Mouse (Mus musculus) hindbrain, embryonic 13.5 days (tissue): ENCODE measurements at regions not wholly inside any gene's neighbourhood (a gene's known extent, or its start where the extent isn't known, plus 50 kb on each side); places are given as distances from the start of the nearest gene placed in this dataset.

Experiments used
- ATAC-seq: fragments of 200-750 bp; cut with Nextera tagmentation; 2 replicates; pipeline ENCODE4 v1.8.0; 2017; ENCODE audit warnings: moderate TSS enrichment; ENCODE audit not compliant: low FRiP score
- H3K27ac ChIP-seq: fragments of 300-500 bp; sonication (generic); 2 replicates; pipeline ENCODE4 v1.5.1; 2015; ENCODE audit warnings: inconsistent platforms, mild to moderate bottlenecking, moderate library complexity
- H3K27me3 ChIP-seq: fragments of 300-500 bp; sonication (generic); 2 replicates; pipeline ENCODE4 v1.6.1; 2015; ENCODE audit warnings: mild to moderate bottlenecking, inconsistent platforms
- H3K36me3 ChIP-seq: fragments of 300-500 bp; sonication (generic); 2 replicates; pipeline ENCODE4 v1.6.1; 2015; ENCODE audit warnings: mild to moderate bottlenecking, inconsistent platforms
- H3K4me1 ChIP-seq: fragments of 300-500 bp; sonication (generic); replicated peaks from 2 replicates; pipeline ENCODE4 v1.6.1; 2015; ENCODE audit warnings: inconsistent platforms
- H3K4me2 ChIP-seq: fragments of 300-500 bp; sonication (generic); 2 replicates; pipeline ENCODE4 v1.6.1; 2015; ENCODE audit warnings: inconsistent platforms, mild to moderate bottlenecking, moderate library complexity
- H3K4me3 ChIP-seq: fragments of 300-500 bp; sonication (generic); 2 replicates; pipeline ENCODE4 v1.5.1; 2015; ENCODE audit warnings: mild to moderate bottlenecking, inconsistent platforms
- H3K9ac ChIP-seq: fragments of 300-500 bp; sonication (generic); 2 replicates; pipeline ENCODE4 v1.6.1; 2015; ENCODE audit warnings: mild to moderate bottlenecking, inconsistent platforms
- H3K9me3 ChIP-seq: fragments of 300-500 bp; sonication (generic); 2 replicates; pipeline ENCODE4 v1.6.1; 2016; ENCODE audit warnings: inconsistent platforms
- WGBS: fragments of 180-500 bp; shearing (Covaris S2); methylation state at CpG from one replicate; pipeline ENCODE4 v1.1.7; 2015; 5-methylcytosine and 5-hydroxymethylcytosine counted together

GRCm38 (mm10) chr3:133626442-133626841 is 81.5 kb upstream of the Tet2 start:
- no peaks in the 10 kb centered on the region for H3K4me1 ChIP-seq
- H3K4me3 ChIP-seq, result no peak overlapping the region
- H3K9me3 ChIP-seq, result no peaks in the 10 kb centered on the region
- ATAC-seq, result no peak
- WGBS, result 80% methylated on average over 1 of the region's 1 CpGs
- no peaks in the 10 kb centered on the region for H3K27me3 ChIP-seq
- H3K36me3 ChIP-seq, result no peaks in the 10 kb centered on the region
- no peak overlapping the region for H3K27ac ChIP-seq
- no peak overlapping the region for H3K4me2 ChIP-seq
- no peak overlapping the region for H3K9ac ChIP-seq

- Histone ChIP-seq H3K27ac (no peak overlapping the region), H3K36me3 (no peaks in the 10 kb centered on the region), H3K4me2 (no peak overlapping the region), H3K4me1 (no peaks in the 10 kb centered on the region), H3K9me3 (no peaks in the 10 kb centered on the region), H3K9ac (no peak overlapping the region), H3K4me3 (no peak overlapping the region), H3K27me3 (no peaks in the 10 kb centered on the region)
- WGBS, result 88% methylated on average over 3 of the region's 3 CpGs
- no peak for ATAC-seq
Observed at GRCm38 (mm10) chr3:133627116-133627844, 82.3 kb upstream of the Tet2 start.

GRCm38 (mm10) chr3:133634306-133634705 is 89.4 kb upstream of the Tet2 start:
- H3K9ac ChIP-seq, result no peak overlapping the region
- H3K36me3 ChIP-seq, result no peaks in the 10 kb centered on the region
- ATAC-seq, result no peak
- no peak overlapping the region for H3K27ac ChIP-seq
- no peak overlapping the region for H3K4me3 ChIP-seq
- H3K27me3 ChIP-seq, result no peaks in the 10 kb centered on the region
- H3K9me3 ChIP-seq, result no peaks in the 10 kb centered on the region
- no peak overlapping the region for H3K4me2 ChIP-seq
- no peaks in the 10 kb centered on the region for H3K4me1 ChIP-seq
- WGBS, result 95% methylated on average over 5 of the region's 5 CpGs

- H3K9me3 ChIP-seq, result no peaks in the 10 kb centered on the region
- 97% methylated on average over 1 of the region's 1 CpGs for WGBS
Observed at GRCm38 (mm10) chr3:133645604-133646003, 100.7 kb upstream of the Tet2 start.

GRCm38 (mm10) chr3:133646449-133647059 is 101.6 kb upstream of the Tet2 start:
- peak; percentile 73 for ATAC-seq
- no peak overlapping the region for H3K9ac ChIP-seq
- peak overlapping the region; percentile 46; the same call in 1 of the 2 replicates for H3K27ac ChIP-seq
- peaks cover 9% of the 10 kb centered on the region for H3K4me1 ChIP-seq
- no peak overlapping the region for H3K4me3 ChIP-seq
- H3K4me2 ChIP-seq, result peak overlapping the region; percentile 35
- no peaks in the 10 kb centered on the region for H3K36me3 ChIP-seq
- no peaks in the 10 kb centered on the region for H3K27me3 ChIP-seq
- 37% methylated on average over 7 of the region's 7 CpGs for WGBS
- H3K9me3 ChIP-seq, result no peaks in the 10 kb centered on the region

More at GRCm38 (mm10) chr3:133645604-133646003, 100.7 kb upstream of the Tet2 start:
- Histone ChIP-seq H3K27ac (no peak overlapping the region), H3K27me3 (no peaks in the 10 kb centered on the region), H3K4me3 (no peak overlapping the region), H3K9ac (no peak overlapping the region), H3K4me1 (peaks cover 9% of the 10 kb centered on the region), H3K36me3 (no peaks in the 10 kb centered on the region), H3K4me2 (no peak overlapping the region)
- ATAC-seq, result no peak

- Histone ChIP-seq H3K27me3 (no peaks in the 10 kb centered on the region), H3K4me1 (peaks cover 9% of the 10 kb centered on the region), H3K9me3 (no peaks in the 10 kb centered on the region), H3K4me3 (no peak overlapping the region), H3K4me2 (no peak overlapping the region), H3K9ac (no peak overlapping the region), H3K27ac (no peak overlapping the region), H3K36me3 (no peaks in the 10 kb centered on the region)
- ATAC-seq, result no peak
Observed at GRCm38 (mm10) chr3:133650025-133650424, 105.1 kb upstream of the Tet2 start.

- no peak overlapping the region for H3K4me2 ChIP-seq
- no peaks in the 10 kb centered on the region for H3K36me3 ChIP-seq
- no peak overlapping the region for H3K4me3 ChIP-seq
- WGBS, result 82% methylated on average over 4 of the region's 4 CpGs
- H3K9me3 ChIP-seq, result no peaks in the 10 kb centered on the region
- no peaks in the 10 kb centered on the region; the same call in 1 of the 2 replicates for H3K4me1 ChIP-seq
- no peak overlapping the region for H3K27ac ChIP-seq
- ATAC-seq, result no peak
- H3K9ac ChIP-seq, result no peak overlapping the region
- H3K27me3 ChIP-seq, result no peaks in the 10 kb centered on the region
Observed at GRCm38 (mm10) chr3:133651996-133652395, 107.1 kb upstream of the Tet2 start.

DNA sequence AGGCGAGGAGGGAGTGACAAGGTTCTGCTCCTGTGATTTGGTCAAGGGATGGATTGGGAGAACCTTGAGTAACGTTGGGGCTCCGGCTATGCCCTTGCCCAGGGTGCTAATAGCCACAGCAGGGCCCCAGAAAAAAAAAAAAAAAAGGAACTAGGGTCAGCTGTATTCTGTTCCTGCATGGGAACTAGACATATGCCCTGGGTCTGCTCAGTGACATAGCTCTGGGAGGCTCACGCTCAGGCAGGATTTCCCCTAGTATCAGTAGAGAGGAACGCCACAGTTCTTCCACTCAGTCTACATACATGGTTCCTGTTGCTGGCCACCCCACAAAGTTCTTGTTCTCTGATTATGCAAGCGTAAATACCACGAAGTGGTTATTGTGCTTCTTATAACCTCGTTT is 114.8 kb upstream of the Tet2 start:
- Histone ChIP-seq H3K9me3 (no peaks in the 10 kb centered on the region), H3K9ac (no peak overlapping the region), H3K4me1 (no peaks in the 10 kb centered on the region), H3K27ac (no peak overlapping the region), H3K27me3 (no peaks in the 10 kb centered on the region), H3K4me2 (no peak overlapping the region), H3K4me3 (no peak overlapping the region), H3K36me3 (no peaks in the 10 kb centered on the region)
- WGBS, result 89% methylated on average over 8 of the region's 8 CpGs
- ATAC-seq, result no peak

- 79% methylated on average over 3 of the region's 3 CpGs for WGBS
- Histone ChIP-seq H3K4me1 (no peaks in the 10 kb centered on the region), H3K27ac (no peak overlapping the region), H3K36me3 (no peaks in the 10 kb centered on the region), H3K27me3 (no peaks in the 10 kb centered on the region), H3K4me3 (no peak overlapping the region), H3K9ac (no peak overlapping the region), H3K9me3 (no peaks in the 10 kb centered on the region), H3K4me2 (no peak overlapping the region)
- ATAC-seq, result no peak
Observed at GRCm38 (mm10) chr3:133661303-133661702, 116.4 kb upstream of the Tet2 start.

GRCm38 (mm10) chr3:133664914-133665313 is 120.0 kb upstream of the Tet2 start:
- ATAC-seq, result no peak
- H3K27me3 ChIP-seq, result no peaks in the 10 kb centered on the region
- H3K36me3 ChIP-seq, result no peaks in the 10 kb centered on the region
- 88% methylated on average over 3 of the region's 3 CpGs for WGBS
- H3K4me2 ChIP-seq, result no peak overlapping the region
- H3K9me3 ChIP-seq, result no peaks in the 10 kb centered on the region
- no peak overlapping the region for H3K4me3 ChIP-seq
- H3K27ac ChIP-seq, result no peak overlapping the region
- no peaks in the 10 kb centered on the region for H3K4me1 ChIP-seq
- H3K9ac ChIP-seq, result no peak overlapping the region

DNA sequence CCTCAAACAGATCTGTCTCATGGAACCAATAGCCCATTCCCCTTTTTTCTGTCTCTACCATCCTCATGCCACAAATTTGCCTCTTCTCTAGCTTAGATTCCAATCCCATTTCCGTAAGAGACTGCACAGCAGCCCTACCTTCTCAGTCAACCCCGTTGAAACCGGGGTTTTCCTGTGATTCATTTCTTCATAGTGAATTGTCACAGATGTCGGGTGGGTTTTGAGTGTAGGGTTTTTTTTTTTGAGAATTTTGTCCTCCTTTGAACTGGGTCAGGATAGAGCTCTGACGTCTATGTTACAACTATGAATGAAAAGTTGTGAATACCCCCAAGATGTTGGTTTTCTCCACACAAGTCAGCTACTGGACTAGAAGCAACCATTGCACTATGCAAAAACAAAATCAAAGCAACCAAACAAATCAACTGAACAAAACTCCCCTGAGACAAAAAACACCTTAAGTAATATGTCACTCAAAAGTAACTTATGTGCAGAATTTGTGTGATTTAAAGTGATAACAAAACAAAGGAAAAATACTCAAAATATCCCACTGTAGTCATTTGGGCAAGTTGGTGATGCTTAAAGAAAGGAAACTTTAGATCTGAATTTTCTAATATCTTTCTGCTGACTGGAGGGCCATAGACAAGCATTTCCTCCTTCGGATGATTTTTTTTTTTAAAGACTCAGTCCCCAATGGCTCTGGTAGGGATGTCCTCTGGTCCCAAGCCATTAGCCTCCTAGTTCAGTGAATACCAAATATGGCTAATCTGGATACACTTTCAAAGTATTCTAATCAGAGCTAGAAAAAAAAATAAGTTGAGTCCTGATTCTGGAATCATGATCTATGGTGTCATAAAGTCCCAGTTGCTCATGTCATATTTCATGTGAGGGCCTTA is 120.7 kb upstream of the Tet2 start:
- 96% methylated on average over 6 of the region's 6 CpGs for WGBS
- Histone ChIP-seq H3K4me2 (no peak overlapping the region), H3K9ac (no peak overlapping the region), H3K4me3 (no peak overlapping the region), H3K36me3 (no peaks in the 10 kb centered on the region), H3K9me3 (no peaks in the 10 kb centered on the region), H3K27ac (no peak overlapping the region), H3K4me1 (no peaks in the 10 kb centered on the region), H3K27me3 (no peaks in the 10 kb centered on the region)
- ATAC-seq, result no peak

DNA sequence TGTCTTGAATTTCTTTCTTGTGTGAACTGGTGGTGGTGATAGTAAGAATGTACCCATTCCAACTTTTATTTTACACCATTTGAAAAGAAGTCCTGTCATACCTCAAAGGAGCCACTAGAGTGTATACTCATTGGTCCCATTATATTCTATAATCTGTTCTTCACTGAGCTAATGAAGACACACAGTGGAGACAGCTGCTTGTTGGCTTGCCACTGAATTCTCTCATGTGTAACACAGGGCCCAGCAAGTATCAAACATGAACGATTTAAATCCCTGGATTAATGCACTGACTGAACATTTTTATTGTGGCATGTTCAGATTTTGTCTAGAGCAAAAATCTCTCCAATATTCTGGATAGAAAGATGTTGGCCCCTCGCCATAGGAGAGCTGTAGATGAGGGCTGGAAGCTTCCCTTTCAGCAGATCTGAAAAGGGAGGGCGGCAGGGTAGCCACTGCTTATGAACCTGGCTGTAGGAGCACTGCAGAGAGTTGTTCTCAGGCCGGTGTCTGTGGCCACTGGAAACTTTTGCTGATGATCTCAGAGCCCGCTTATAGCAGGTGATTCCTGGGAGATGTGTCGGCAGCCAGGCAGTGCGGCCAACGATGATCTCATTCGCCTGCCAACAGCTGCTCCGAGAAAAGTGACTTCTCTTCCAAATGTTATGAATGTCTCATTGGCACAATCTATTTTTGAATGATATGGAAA is 128.0 kb upstream of the Tet2 start:
- Histone ChIP-seq H3K4me2 (no peak overlapping the region), H3K9me3 (no peaks in the 10 kb centered on the region), H3K36me3 (no peaks in the 10 kb centered on the region), H3K4me3 (no peak overlapping the region), H3K27ac (no peak overlapping the region), H3K27me3 (no peaks in the 10 kb centered on the region), H3K9ac (no peak overlapping the region), H3K4me1 (no peaks in the 10 kb centered on the region)
- no peak for ATAC-seq
- 84% methylated on average over 10 of the region's 10 CpGs for WGBS
